Mouse (Mus musculus) cortical plate, adult 2 months (tissue): ENCODE measurements around the gene Tmed8.

Source experiments
- CTCF ChIP-seq: fragments of 200-500 bp; IDR thresholded peaks from 2 replicates; pipeline ENCODE4 v1.5.1; 2011; ENCODE audit warnings: mild to moderate bottlenecking, control low read depth, low read length; ENCODE audit not compliant: insufficient read depth; ENCODE audit errors: extremely low read depth
- POLR2A ChIP-seq: fragments of 200-500 bp; IDR thresholded peaks from 2 replicates; pipeline ENCODE4 v1.6.1; 2011; ENCODE audit warnings: mild to moderate bottlenecking, low read length, control low read depth; ENCODE audit not compliant: insufficient read depth; ENCODE audit errors: extremely low read depth

DNA sequence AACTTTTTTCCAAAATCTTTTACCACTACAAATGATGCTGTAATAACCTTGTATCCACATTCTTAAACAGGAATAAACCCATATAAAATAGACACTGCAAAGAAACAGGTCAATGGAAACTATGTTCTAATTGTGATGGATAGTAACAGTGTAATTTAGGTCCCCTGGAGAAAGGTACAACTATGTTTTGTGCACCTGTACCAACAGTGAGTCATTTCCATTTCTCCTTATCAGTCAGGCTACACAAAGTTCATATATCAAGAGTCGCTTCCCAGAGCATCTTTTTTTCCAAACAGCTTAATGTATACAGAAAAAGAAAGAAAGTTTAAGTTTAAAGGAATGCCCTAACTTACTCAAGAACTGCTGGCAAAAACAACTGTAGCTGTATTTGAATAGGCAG is 5.2 kb downstream of the Tmed8 start:
- TF ChIP-seq POLR2A: no peak
- no peak for TF ChIP-seq CTCF
